Mouse (Mus musculus) right cerebral cortex, postnatal 25 days (tissue): Measurements from ENCODE around the gene Usp43.

Experiments used
- DNase-seq: peaks from one replicate; pipeline ENCODE4 v3.0.0; 2022

Usp43 gene

DNA sequence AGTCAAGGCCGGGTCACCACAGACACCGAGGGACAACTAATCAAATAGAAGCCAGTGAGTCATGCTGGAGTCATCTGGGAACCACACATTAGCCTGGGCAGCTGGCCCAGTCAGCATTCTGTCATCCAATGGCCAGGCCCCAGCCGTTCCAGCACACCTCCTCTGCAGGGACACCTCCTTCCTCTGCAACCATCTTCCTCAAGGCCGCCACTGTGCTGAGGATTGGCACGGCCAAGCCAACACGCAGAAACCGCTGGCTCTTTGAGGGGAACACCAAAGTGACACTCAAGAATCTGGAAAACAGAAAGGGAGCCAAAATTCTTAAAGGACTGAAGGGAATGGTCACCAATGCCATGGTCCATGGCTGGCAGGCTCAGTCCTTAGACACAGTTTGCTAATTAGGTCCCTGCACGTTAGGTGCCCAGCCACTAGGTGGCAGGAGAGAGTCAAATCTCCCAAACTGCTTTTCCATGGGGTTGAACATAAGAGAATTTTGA, 24.8 kb downstream of the Usp43 start:
- peak; percentile 48 for DNase-seq

DNA sequence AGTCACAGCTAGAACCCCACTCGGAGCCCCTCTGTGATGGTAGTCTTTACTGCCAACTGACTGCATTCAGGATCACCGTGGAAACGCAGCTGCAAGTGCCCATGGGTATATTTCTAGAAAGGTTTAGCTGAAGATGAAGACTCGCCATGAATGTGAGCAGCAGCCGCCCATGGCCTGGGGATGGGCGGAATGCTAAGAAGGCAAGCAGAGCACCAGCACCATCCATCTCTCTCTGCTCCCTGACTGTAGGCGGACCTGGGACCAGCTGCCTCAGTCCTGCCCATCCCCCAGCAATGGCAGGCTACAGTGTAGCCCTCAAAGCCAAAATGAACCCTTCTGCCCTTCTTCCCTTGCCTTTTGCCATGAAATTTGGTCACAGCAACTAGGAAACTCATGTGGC, 26.3 kb downstream of the Usp43 start:
- no peak for DNase-seq

DNA sequence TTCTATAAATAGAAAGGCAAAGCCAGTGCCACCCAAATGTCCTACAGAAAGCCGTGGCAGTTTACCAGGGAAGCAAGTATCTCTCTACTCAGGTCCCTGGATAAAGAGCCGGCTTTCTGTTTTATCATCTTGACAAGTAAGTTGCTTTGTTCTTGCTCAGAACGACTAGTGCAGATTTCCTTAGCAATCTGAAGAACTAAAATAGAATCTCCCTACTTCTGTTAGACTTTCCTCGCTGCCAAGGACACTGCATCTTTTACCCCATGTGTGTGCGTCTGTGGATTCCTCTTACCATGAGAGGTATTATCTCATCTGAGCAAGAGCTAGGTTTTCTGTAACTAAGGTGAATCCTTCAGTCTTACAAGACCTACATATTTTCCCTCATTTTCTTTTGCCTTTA, 33.4 kb downstream of the Usp43 start:
- no peak for DNase-seq

- no peak for DNase-seq
Measured at GRCm38 (mm10) chr11:67885921-67886320, 36.0 kb downstream of the Usp43 start.

GRCm38 (mm10) chr11:67865521-67866197, 56.3 kb downstream of the Usp43 start:
- DNase-seq: no peak

- DNase-seq: no peak
Measured at GRCm38 (mm10) chr11:67865100-67865499, 56.9 kb downstream of the Usp43 start.

DNA sequence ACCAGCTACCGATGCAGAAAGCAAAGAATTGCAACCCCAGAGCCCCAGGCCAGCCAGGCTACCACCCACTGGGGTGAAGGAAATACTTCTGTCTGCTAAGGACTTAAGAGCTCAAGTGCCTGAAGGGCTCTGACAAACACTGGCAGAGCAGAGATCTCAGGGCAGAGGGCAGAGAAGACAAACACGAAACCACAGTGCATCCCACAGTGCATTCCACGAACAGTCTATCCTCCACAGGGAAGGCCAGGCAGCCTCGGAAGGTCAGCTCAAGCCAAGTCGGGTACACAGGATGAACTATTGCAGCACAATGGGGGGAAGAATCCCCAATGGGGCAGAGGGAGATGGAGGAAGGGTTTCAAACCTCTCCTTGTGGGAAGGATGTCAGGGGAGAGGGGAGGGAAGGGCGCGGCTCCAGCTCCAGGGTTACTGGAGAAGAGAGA, 60.5 kb downstream of the Usp43 start:
- DNase-seq: no peak

GRCm38 (mm10) chr11:67860743-67861398, 61.1 kb downstream of the Usp43 start:
- no peak for DNase-seq

- no peak for DNase-seq
Measured at GRCm38 (mm10) chr11:67858518-67858917, 63.4 kb downstream of the Usp43 start.

DNA sequence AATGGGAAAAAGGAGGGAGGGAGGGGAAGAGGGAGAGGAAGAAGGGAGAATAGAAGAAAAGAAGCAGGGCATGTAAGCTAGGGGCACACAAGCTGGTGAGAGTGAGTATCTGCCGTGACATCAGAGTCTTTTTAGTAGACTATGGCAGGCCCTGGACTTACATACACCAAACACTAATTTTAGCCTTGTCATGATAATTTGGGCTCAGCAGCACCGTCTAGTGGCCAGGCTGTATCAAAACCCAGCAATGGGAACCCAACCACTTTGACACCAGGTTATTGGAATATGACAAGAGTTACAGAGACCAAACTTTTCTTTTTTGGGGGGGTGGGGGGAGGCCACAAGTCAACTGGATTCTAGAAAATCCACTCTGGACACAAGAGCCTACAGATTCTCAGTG, 66.9 kb downstream of the Usp43 start:
- no peak for DNase-seq

DNA sequence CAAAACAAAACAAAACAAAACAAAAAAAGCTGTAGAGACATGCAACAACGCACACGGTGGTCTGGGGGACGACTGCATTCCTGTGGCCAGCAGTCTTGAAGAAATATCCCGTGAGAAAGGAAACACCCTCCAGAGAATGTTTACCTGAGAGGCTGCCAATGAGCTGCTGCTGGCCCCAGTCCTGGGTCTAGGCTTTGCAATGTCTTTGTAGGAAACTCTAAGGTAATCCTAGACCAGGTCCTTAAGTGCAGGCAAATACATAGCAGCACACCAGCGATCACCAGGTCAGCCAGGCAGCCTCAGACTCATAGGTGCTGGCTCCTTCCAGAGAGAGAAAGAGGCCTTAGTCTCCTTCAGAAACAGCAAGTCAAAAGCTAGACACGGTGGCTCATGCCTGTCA, 68.0 kb downstream of the Usp43 start:
- no peak for DNase-seq

- DNase-seq: no peak
Measured at GRCm38 (mm10) chr11:67851770-67852169, 70.2 kb downstream of the Usp43 start.

- DNase-seq: no peak
Measured at GRCm38 (mm10) chr11:67845193-67845592, 76.8 kb downstream of the Usp43 start.

- no peak for DNase-seq
Measured at GRCm38 (mm10) chr11:67839810-67840209, 82.1 kb downstream of the Usp43 start.

DNA sequence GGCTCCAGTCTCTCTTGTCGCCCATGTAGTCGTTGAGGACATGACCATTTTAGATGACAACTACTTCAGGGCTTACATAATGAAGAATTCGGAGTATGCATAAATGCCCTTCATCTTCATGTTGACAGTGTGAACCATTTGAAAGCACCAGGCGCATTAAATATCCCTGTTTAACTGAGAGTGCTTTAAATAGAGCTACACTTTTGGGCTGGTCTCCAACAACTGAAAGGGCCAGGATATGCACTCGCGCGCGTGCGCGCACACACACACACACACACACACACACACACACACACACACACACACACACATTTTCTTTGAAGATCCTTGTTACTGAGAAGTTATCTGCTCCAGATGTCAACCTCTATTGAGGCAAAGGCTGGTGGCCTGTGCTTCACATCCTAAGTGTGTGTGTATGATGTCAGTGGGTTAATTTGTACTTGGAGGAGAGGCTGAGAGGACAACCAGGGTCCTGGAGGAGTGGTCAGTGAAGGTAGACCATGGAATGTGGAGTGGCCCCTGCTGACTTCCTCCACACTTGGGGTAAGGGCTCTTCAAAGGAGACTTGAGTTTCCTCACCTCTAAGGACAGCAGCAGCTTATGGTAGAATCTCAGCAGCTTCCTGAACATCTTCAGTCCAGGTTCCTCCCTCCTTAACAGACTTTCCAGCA, 86.4 kb downstream of the Usp43 start:
- DNase-seq: no peak

DNA sequence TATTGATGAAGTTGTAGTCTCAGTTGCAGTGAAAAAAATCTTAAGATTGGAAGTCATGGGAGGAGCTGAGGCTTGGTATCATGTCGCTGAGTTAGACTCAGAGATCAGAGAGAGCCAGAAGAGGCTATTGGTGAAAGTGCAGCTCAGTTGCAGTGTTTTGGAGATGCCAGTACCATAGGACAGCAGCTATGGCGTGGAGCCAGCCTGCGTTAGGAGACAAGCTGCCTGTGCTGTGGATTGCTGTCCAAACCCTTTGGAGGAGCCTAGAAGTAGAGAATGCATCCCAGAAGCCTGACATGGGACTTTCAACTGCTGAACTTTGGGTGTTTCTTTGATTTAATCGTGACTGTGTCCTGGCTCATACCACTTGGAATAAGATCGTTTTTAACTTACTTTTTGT, 90.1 kb downstream of the Usp43 start:
- no peak for DNase-seq

- DNase-seq: no peak
Measured at GRCm38 (mm10) chr11:67829530-67829929, 92.4 kb downstream of the Usp43 start.

DNA sequence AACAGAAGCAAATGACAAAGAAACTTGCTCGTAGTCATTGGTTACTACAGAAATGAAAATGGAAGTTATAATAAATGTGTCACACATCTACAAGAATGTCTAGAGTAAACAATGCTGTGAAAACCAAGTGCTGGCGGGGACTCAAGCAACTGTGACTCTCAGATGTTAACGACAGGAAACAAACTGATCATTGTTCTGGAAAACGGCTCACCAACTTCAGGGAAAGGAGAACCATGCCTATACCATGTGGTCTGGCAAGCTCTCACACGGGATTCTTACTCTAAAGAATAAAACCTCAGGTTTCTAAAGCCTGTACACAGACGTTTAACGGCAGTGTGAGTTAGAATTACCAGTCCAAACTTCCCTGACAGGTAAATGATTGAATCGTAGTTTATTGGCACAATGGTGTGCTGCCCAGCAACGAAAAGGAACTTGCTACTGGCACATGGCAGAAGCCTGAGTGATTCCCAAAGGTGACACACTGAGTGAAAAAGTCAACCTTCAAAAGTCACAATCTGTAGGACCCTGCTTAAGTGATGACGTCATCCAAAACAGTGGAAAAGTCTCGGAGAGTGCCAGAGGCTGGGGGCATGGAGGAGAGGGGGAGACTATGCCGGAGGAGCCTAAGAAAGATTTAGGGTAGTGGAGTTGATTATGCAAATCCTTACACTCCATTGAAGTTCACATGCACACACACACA, 93.4 kb downstream of the Usp43 start:
- no peak for DNase-seq

- DNase-seq: peak; percentile 59
Measured at GRCm38 (mm10) chr11:67821560-67821959, 100.4 kb downstream of the Usp43 start.

DNA sequence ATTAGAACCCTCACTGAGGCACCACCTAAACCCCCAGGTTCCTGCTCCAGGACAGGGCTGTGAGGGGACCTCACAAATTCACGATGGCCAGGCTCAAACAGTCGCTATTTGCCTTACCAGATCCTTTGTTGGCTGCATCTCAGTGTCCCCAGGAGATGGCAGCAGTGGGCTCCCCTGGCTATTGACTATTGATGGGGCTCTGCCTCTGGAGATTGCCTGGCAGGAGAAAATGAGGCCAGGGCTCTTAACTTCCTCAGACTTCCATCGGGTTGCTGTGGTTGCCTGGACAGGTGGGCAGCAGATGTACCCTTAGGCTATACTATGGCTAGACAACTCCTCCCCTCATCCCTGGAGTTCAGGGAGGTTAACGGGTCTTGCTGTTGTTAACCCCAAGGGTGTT, 101.7 kb downstream of the Usp43 start:
- DNase-seq: peak; percentile 44

- peak; percentile 31 for DNase-seq
Measured at GRCm38 (mm10) chr11:67819604-67820003, 102.3 kb downstream of the Usp43 start.

DNA sequence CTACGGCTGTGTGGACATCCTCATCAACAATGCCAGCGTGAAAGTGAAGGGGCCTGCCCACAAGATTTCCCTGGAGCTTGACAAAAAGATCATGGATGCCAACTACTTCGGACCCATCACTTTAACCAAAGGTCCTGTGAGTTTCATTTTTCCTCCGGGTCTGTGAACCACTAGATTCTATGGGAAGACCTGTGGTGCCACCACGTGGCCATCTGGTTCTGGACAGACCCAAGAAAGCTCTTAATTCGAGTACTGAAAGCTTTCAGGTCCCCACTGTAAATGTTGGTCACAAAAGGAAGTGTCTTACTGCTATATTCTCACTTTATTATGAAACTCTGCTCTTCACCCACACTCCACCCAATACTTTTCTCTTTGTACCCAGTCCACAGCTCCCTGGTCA, 110.4 kb downstream of the Usp43 start:
- no peak for DNase-seq

- peak; percentile 16 for DNase-seq
Measured at GRCm38 (mm10) chr11:67808051-67808450, 113.9 kb downstream of the Usp43 start.
